Mouse (Mus musculus): ENCODE measurements around the gene Slc37a3.

DNA sequence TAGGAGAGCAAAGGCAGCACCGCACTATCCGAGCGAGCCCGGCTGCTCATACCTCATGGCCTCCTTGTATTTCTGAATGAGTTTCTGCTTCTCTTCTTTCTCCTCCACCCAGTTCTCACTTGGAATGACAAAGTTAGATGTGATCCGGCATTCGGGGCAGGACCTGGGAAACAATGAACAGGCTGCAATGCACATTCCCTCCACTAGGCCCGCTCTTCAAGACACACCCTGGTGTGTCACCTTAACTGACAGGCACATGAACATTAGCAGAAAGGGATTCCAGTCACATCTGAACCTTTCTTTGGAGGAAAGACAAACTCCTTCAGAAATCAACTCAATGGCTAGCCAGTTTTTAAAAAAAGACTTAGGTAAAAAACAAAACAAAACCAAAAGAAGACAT is 22.9 kb upstream of the Slc37a3 start:
- TF ChIP-seq CTCF (IDR thresholded peaks at IDR 0.05; ENCODE audit: borderline replicate concordance, insufficient read depth, low read depth, low read length) (peak; percentile 59), POLR2A (IDR thresholded peaks at IDR 0.05; ENCODE audit: borderline replicate concordance, insufficient read depth, low read length) (no peak)

Data from cerebellum, adult 2 months (tissue).